Mouse (Mus musculus) MEL (cell line): ENCODE measurements around the gene Mgam.

ENCODE experiments used
- CTCF ChIP-seq, 3 experiments: IDR thresholded peaks in 2 of 3; conservative IDR thresholded peaks in 1 of 3; 2 replicates each; pipeline ENCODE4 v1.5.1; 2011 to 2012; ENCODE audit warnings: low read length in 3 of 3, low read depth in 2 of 3, mild to moderate bottlenecking in 2 of 3, improper control_type of control experiment in 1 of 3, inconsistent platforms in 1 of 3, mixed read lengths in 1 of 3, moderate library complexity in 1 of 3; ENCODE audit not compliant: control insufficient read depth in 1 of 3, insufficient read depth in 1 of 3, poor library complexity in 1 of 3, severe bottlenecking in 1 of 3
- GATA1 ChIP-seq: IDR thresholded peaks from 2 replicates; pipeline ENCODE4 v1.6.1; 2011; ENCODE audit warnings: low read depth, low read length, improper control_type of control experiment
- MAX ChIP-seq: IDR thresholded peaks from 2 replicates; pipeline ENCODE4 v1.6.1; 2011; ENCODE audit warnings: low read length, improper control_type of control experiment

- TF ChIP-seq CTCF (IDR thresholded peaks at IDR 0.05 in 2 of 3, conservative IDR thresholded peaks at IDR 0.05 in 1 of 3; ENCODE audit: control insufficient read depth in 1 of 3, insufficient read depth in 1 of 3, low read depth in 2 of 3, low read length in 3 of 3, poor library complexity in 1 of 3, severe bottlenecking in 1 of 3) (no peak), MAX (no peak), GATA1 (no peak)
Measured at GRCm38 (mm10) chr6:40640710-40641538, 12.3 kb downstream of the Mgam start.
